Mouse (Mus musculus) T-helper 2 cell (primary cell): ENCODE data around the gene Rc3h1.
"Not testable (repeated sequence)": the region's sequence is repeated elsewhere in the genome, so short reads cannot be mapped to it uniquely, and the experiment has no call there.

Experiments used
- in situ Hi-C: fragments of 300-600 bp; cut with MboI, MseI; formaldehyde crosslinking; loops from one replicate; pipeline ENCODE4 v1.15.1; 2025; ENCODE audit warnings: high pct_unique_total_duplicates

Gene Rc3h1

GRCm38 (mm10) chr1:160906057-160906557 lies at the start of gene Rc3h1:
TSS of gene Rc3h1 (plus strand) at chr1:160906418.
- in situ Hi-C loops: no loop called here

DNA sequence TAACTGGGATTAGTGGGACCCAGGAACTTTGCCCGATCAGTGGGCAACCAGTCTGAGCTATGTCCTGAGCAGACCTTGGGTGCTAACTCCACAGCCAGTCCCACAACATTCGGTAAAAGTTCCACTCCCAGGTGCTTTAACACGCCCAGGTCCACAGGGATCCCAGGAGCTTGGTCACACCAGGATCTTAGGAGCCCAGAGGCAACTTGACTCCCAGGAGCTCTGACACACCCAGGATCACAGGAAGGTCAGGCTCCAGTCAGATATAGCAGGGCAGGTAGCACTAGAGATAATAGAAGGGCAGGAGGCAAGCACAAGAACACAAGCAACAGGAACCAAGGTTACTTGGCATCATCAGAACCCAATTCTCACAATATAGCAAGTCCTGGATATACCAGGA lies 48.1 kb upstream of the Rc3h1 start:
- in situ Hi-C loops: loop anchor here (5.0 to 10.0 kb wide), 2 partner anchors 69 to 283 kb away; no protein-coding TSS in a partner anchor

DNA sequence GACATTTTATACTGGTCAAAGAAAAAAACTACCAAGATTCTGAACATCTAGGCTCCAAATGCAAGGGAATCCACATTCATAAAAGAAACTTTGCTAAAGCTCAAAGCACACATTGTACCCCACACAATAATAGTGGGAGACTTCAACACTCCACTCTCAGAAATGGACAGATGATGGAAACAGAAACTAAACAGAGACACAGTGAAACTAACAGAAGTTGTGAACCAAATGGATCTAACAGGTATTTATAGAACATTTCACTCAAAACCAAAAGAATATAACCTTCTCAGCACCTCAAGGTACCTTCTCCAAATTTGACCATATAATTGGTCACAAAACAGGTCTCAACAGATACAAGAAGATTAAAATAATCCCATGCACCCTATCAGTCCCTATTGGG lies 46.3 kb upstream of the Rc3h1 start:
- in situ Hi-C loops: loop anchor here (5.0 to 10.0 kb wide), 2 partner anchors 67 to 285 kb away; no protein-coding TSS in a partner anchor

GRCm38 (mm10) chr1:160861142-160861541 lies 45.1 kb upstream of the Rc3h1 start:
- in situ Hi-C loops: no loop called here

DNA sequence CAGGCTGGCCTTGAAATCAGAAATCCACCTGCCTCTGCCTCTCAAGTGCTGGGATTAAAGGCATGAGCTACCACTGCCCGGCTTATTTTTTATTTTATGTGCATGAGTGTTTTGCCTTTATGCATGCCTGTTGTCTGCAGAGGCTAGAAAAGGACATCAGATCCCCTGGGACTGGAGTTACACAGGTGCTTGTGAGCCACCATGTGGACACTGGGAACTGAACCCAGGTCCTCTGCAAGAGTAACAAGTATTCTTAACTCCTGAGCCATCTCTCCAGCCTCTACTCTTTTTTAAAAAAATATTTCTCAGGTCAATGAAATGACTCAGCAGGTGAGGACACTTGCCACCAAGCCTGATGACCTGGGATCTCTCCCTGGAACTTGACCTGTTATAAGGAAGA lies 44.6 kb upstream of the Rc3h1 start:
- in situ Hi-C loops: no loop called here

DNA sequence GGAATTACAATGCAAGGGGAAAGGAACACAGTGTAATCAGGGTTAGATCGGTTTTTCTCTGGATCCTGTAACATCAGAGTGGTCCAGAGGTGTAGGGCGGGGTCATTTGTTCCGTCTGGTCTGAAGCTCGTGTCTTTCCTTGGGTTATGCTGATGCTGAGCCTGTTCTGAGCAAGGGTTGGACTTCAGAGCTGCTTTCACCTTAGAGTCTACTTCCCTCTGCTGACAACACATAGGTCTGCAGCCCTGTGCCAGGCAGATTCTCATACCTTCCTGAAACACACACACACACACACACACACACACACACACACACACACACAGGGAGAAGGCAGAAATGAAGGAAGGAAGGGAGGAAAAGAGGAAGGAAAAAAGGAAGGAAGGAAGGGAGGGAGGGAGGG lies 43.2 kb upstream of the Rc3h1 start:
- in situ Hi-C loops: no loop called here

DNA sequence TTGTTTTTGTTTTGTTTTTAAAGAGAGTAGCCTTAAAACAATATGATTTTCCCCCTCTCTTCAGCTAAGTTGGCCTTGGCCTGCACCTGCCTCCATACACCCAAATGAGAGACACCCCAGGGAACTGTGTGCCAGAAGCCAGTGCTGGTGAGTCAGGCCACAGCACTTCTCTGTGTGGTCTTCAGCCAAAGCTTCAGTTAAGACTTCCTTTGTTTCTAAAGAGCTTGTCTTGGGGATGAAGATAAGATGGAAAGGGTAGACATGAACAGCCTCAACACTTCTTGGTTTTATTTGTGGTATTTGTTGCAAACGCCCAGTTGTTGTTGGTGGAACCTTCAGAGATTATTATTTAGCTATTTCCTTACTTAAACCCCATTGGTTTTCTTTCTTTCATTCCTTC lies 31.5 kb upstream of the Rc3h1 start:
- in situ Hi-C loops: no loop called here

DNA sequence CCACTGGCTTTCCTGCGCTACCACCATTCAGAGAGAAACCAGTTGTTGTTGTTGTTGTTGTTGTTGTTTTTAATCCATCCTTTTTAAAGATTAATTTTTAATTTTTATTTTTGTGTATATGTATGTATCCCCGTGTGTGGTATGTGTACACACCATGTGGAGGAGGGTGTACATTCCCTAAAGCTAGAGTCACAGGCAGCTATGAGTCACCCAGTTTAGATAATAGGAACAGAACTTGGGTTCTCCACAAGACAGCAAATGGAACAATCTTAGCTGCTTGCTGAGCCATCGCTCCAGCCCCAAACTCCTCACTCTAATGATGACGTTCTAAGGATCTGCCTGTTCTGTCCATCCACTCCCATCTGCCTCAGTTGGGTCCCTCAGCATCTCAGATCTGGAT lies 29.2 kb upstream of the Rc3h1 start:
- in situ Hi-C loops: no loop called here

DNA sequence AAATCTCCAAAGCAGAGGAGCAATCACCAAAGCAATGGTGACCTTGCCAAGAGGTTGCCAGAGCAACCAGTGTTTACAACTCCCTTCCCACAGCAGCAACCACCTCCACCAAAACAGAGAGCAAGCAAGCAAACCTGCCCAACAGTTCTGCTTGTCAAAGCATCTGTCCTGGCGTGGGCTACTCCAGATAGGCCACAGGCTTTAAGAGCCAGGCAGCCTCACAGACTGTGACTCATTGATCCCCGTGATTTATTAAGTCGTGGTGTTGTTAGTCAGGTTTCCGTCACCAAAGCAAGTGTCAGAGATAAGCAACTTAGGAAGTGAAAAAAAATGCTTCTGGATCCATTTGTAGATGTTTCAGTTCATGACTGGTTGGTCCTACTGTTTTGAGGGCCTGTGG lies 27.7 kb upstream of the Rc3h1 start:
- in situ Hi-C loops: no loop called here

DNA sequence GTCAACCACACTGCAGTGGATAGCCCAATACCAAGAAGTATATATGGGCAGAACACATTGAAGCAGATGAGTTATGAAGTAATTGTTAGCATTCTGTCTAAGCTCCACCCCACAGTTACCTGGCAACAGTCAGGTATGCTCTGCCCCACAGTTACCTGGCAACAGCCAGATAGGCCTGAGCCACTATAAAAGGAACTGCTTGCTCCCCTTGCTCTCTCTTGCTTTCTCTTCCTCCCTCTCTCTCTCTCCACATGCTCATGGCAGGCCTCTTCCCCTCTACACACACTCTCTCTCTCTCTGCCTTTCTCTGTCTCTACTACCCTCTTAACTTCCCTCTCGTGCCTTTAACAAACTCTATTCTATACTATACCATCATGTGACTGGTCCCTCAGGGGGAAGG lies 24.8 kb upstream of the Rc3h1 start:
- in situ Hi-C loops: not testable (repeated sequence)

DNA sequence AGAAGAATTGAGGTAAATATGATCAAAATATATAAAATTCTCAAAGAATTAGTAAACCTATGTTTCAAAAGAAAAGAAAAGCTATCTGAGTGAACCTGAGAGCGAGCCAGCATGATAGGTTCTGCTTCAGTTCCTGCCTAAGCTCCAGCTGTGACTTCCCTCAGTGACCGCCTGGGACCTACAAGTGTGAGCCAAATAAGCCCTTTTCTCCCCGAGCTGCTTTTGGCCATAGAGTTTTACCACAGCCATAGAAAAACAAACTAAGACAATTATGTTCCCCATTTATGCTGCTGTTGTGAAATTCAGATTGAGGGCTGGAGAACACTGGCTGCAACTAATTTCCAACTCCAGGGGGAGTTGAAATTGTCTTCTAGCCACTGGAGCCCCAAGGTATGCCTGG lies 24.2 kb upstream of the Rc3h1 start:
- in situ Hi-C loops: no loop called here

DNA sequence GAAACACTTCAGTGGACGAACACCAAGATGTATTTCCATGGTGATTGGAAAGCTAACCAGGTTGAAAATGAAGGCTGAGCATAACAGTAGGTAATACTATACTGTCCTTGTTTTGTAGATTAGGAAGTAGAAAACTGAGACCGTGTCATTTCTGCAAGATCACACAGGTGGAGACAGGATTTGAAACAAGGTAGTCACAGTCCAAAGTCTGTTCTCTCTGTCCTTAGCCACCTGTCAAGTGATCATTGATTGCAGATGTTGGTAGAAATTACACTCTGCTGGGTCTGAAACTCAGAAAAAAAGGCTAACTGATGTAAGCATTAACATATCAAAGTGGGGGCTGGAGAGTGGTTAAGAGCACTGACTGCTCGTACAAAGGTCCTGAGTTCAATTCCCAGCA lies 21.9 kb upstream of the Rc3h1 start:
- in situ Hi-C loops: no loop called here

- in situ Hi-C loops: no loop called here
Measured at GRCm38 (mm10) chr1:160884993-160885392, 21.2 kb upstream of the Rc3h1 start.

GRCm38 (mm10) chr1:160899701-160900100 lies 6.5 kb upstream of the Rc3h1 start:
- in situ Hi-C loops: no loop called here

- in situ Hi-C loops: no loop called here
Measured at GRCm38 (mm10) chr1:160904047-160904446, 2.2 kb upstream of the Rc3h1 start.

DNA sequence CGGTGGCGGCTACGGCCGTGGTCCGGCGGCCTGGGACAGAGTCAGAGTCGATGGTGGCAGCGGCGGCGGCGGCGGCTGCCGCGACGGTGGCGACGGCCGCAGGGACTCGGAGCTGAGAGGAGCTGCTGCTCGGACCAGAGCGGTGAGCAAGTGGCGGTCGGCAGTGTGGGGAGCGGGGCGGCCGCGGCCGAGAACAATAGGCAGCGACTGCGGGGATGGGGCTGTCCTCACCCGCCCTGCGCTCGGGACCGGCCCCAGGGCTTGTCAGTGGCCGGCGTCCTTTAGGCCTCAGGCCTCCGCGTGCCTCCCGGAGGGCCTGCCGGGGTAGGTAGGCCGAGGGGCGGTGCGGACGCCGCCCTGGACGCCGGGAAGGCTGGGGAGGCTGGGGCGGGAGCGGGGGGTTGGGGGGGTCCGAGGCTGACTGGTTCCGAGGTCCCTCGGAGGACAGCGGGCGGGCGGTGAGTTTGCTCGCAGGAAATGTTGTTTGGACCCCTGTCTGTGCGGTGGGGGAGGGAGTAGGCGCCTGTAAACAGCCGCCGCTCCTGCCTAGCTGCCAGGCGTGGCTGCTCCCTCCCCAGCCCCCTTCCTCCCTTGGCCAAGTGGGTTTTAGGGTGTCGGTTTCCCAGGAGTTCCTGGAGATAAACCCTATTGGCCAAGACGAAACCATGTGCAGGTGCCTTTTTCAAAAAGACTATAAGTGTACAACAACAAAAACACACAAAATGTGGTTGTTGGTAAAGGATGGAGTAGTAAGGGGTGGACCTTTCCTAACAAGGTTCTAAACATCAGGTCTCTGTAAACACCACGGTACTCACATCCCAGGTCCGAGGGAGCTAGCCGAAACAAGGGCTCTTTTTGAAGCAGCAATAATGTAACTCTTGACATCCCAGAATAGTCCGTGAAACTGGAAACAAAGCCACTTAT lies 602 bp downstream of the Rc3h1 start:
- in situ Hi-C loops: no loop called here

DNA sequence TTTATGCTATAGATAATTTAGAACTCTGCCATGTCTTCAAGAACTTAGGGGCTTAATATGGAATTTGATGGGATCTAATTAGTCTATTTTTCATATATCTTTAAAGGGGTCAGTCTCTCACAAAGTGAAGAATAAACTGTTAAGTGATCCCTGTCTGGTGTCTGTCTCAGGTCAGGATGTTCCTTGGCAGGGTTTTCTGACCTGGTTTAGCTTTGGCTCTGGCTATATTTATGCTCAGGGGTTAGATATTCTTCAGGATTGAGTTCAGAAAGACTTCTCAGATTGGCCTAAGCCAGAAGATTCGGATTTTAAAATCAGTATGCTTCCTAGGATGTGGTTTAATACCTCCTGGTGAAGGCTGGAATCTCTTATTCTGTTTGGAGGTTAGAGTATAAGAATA lies 4.0 kb downstream of the Rc3h1 start:
- in situ Hi-C loops: no loop called here

GRCm38 (mm10) chr1:160910812-160911211 lies 4.6 kb downstream of the Rc3h1 start:
- in situ Hi-C loops: no loop called here

- in situ Hi-C loops: no loop called here
Measured at GRCm38 (mm10) chr1:160919383-160919782, 13.2 kb downstream of the Rc3h1 start.

GRCm38 (mm10) chr1:160921938-160922337 lies 15.7 kb downstream of the Rc3h1 start:
- in situ Hi-C loops: no loop called here

GRCm38 (mm10) chr1:160931320-160931719 lies 25.1 kb downstream of the Rc3h1 start:
- in situ Hi-C loops: loop anchor here (5.0 kb wide), 1 partner anchor 519 kb away; no protein-coding TSS in a partner anchor

DNA sequence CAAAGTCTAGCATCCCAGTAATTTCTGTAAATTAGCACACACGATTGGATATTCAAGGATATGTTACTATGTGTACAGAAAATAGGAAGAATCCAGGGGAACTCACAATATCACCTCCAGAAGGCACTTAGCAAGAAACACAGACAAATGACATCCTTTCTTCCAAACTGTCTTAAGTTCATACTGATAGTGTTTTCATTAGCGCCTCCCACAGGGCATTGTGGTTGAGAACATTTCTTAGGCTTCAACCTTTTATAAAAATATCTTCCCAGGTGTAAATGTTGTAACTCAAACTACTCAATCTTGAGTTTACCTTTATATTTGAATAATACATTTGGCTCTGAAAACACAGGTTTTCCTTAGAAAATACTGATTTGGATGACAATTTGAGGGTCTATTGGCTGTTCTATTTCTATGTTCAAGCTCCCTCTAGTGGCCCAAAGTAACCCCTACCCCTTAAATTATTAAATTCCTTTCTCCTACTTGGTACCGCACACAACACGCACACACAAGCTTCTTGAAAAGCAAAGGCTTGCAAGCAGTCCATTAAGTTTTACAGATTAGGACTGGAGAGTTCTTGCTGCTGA lies 27.8 kb downstream of the Rc3h1 start:
- in situ Hi-C loops: loop anchor here (5.0 kb wide), 1 partner anchor 522 kb away; no protein-coding TSS in a partner anchor

- in situ Hi-C loops: no loop called here
Measured at GRCm38 (mm10) chr1:160935551-160935950, 29.3 kb downstream of the Rc3h1 start.
